Mouse (Mus musculus) splenic B cell, adult 2 months (primary cell): ENCODE data around the gene Gm10272.
"Not testable (repeated sequence)": the region's sequence is repeated elsewhere in the genome, so short reads cannot be mapped to it uniquely, and the experiment has no call there.

Experiments
- DNase-seq: peaks from one replicate; pipeline ENCODE4 v3.0.0-alpha.2; 2011; ENCODE audit warnings: low read depth, low spot score
- H3K27me3 ChIP-seq: 2 replicates; pipeline ENCODE4 v1.6.1; 2012; ENCODE audit warnings: mild to moderate bottlenecking, low read length, moderate library complexity, mixed read lengths; ENCODE audit not compliant: control insufficient read depth, poor library complexity, insufficient read depth, severe bottlenecking
- H3K36me3 ChIP-seq: 2 replicates; pipeline ENCODE4 v1.6.1; 2012; ENCODE audit warnings: mild to moderate bottlenecking, low read length, moderate library complexity, mixed read lengths; ENCODE audit not compliant: control insufficient read depth, poor library complexity, insufficient read depth, severe bottlenecking

Gene Gm10272

GRCm38 (mm10) chr10:77752312-77752711 lies 45.9 kb downstream of the Gm10272 start:
- H3K27me3 ChIP-seq, H3K36me3 ChIP-seq: not testable (repeated sequence)
- DNase-seq: peak; percentile 15

- no peaks in the 10 kb centered on the region for H3K36me3 ChIP-seq
- no peaks in the 10 kb centered on the region for H3K27me3 ChIP-seq
- peak; percentile 13 for DNase-seq
These were observed 47.0 kb downstream of the Gm10272 start for GRCm38 (mm10) chr10:77753448-77753847.
